Mouse (Mus musculus) limb, embryonic 15.5 days (tissue): Measurements from ENCODE around the gene Trpm5. TPM values are rescaled to one million over a fixed set of nuclear protein-coding genes. Genes with fewer than 3 reads are reported as not detected.

ENCODE experiments used
- ATAC-seq: fragments of 200-750 bp; cut with Nextera tagmentation; 2 replicates; pipeline ENCODE4 v1.8.0; 2017; ENCODE audit warnings: low read depth, moderate TSS enrichment; ENCODE audit not compliant: insufficient number of reproducible peaks, low FRiP score, low TSS enrichment
- H3K27ac ChIP-seq: fragments of 300-500 bp; sonication (generic); 2 replicates; pipeline ENCODE4 v1.5.1; 2015; ENCODE audit warnings: moderate library complexity, mild to moderate bottlenecking, inconsistent platforms
- H3K27me3 ChIP-seq: fragments of 300-500 bp; sonication (generic); 2 replicates; pipeline ENCODE4 v1.6.1; 2015; ENCODE audit warnings: inconsistent platforms
- H3K36me3 ChIP-seq: fragments of 300-500 bp; sonication (generic); 2 replicates; pipeline ENCODE4 v1.6.1; 2015; ENCODE audit warnings: inconsistent platforms
- H3K4me1 ChIP-seq: fragments of 300-500 bp; sonication (generic); 2 replicates; pipeline ENCODE4 v1.6.1; 2015; ENCODE audit warnings: inconsistent platforms
- H3K4me2 ChIP-seq: fragments of 300-500 bp; sonication (generic); 2 replicates; pipeline ENCODE4 v1.6.1; 2015; ENCODE audit warnings: mild to moderate bottlenecking, inconsistent platforms
- H3K4me3 ChIP-seq: fragments of 300-500 bp; sonication (generic); 2 replicates; pipeline ENCODE4 v1.5.1; 2015; ENCODE audit warnings: mild to moderate bottlenecking, inconsistent platforms
- H3K9ac ChIP-seq: fragments of 300-500 bp; sonication (generic); 2 replicates; pipeline ENCODE4 v1.6.1; 2015; ENCODE audit warnings: inconsistent platforms
- H3K9me3 ChIP-seq: fragments of 300-500 bp; sonication (generic); 2 replicates; pipeline ENCODE4 v1.6.1; 2016; ENCODE audit warnings: inconsistent platforms
- WGBS: fragments of 180-500 bp; shearing (Covaris S2); methylation state at CpG from one replicate; pipeline ENCODE4 v1.1.7; 2015; 5-methylcytosine and 5-hydroxymethylcytosine counted together
- polyA plus RNA-seq: library from polyadenylated mRNA; unstranded; fragments of >200 nt; fragmentation: Nextera tagmentation; extraction: Ambion mirVana; gene quantifications from 2 replicates; pipeline ENCODE4 v1.2.1, GENCODE M21; 2015

Gene Trpm5
- polyA plus RNA-seq, 1 experiment from 2014 or later, result 22.1 TPM

GRCm38 (mm10) chr7:143055499-143056186 lies 38.8 kb downstream of the Trpm5 start:
- Histone ChIP-seq H3K27me3 (no peaks in the 10 kb centered on the region), H3K27ac (peak overlapping the region; percentile 55; the same call in 1 of the 2 replicates), H3K9ac (no peak overlapping the region), H3K9me3 (no peaks in the 10 kb centered on the region), H3K4me1 (peaks cover 78% of the 10 kb centered on the region), H3K4me2 (peak overlapping the region; percentile 77), H3K4me3 (peak overlapping the region; percentile 83), H3K36me3 (peaks cover 22% of the 10 kb centered on the region)
- 68% methylated on average over 11 of the region's 11 CpGs for WGBS
- no peak for ATAC-seq

GRCm38 (mm10) chr7:143055001-143055400 lies 39.4 kb downstream of the Trpm5 start:
- Histone ChIP-seq H3K9me3 (no peaks in the 10 kb centered on the region), H3K9ac (peak overlapping the region; percentile 95), H3K27me3 (no peaks in the 10 kb centered on the region), H3K4me2 (peak overlapping the region; percentile 77), H3K4me1 (peaks cover 72% of the 10 kb centered on the region), H3K4me3 (peak overlapping the region; percentile 83), H3K36me3 (peaks cover 21% of the 10 kb centered on the region), H3K27ac (peak overlapping the region; percentile 55)
- WGBS, result 67% methylated on average over 3 of the region's 3 CpGs
- ATAC-seq, result no peak

- ATAC-seq, result no peak
- Histone ChIP-seq H3K4me3 (peak overlapping the region; percentile 83), H3K4me1 (peaks cover 69% of the 10 kb centered on the region), H3K4me2 (peak overlapping the region; percentile 77), H3K27me3 (no peaks in the 10 kb centered on the region), H3K9me3 (no peaks in the 10 kb centered on the region), H3K9ac (peak overlapping the region; percentile 95), H3K27ac (peak overlapping the region; percentile 55), H3K36me3 (peaks cover 21% of the 10 kb centered on the region)
- 30% methylated on average over 3 of the region's 3 CpGs for WGBS
These were observed 39.9 kb downstream of the Trpm5 start for GRCm38 (mm10) chr7:143054612-143054965.

- peak overlapping the region; percentile 83 for H3K4me3 ChIP-seq
- H3K36me3 ChIP-seq, result peaks cover 21% of the 10 kb centered on the region
- peaks cover 64% of the 10 kb centered on the region for H3K4me1 ChIP-seq
- H3K27me3 ChIP-seq, result no peaks in the 10 kb centered on the region
- ATAC-seq, result no peak
- no peaks in the 10 kb centered on the region for H3K9me3 ChIP-seq
- peak overlapping the region; percentile 95; the same call in 1 of the 2 replicates for H3K27ac ChIP-seq
- H3K4me2 ChIP-seq, result peak overlapping the region; percentile 77
- 21% methylated on average over 11 of the region's 11 CpGs for WGBS
- H3K9ac ChIP-seq, result peak overlapping the region; percentile 95
These were observed 40.4 kb downstream of the Trpm5 start for GRCm38 (mm10) chr7:143053961-143054611.

- Histone ChIP-seq H3K4me3 (peak overlapping the region; percentile 83), H3K27ac (peak overlapping the region; percentile 95), H3K9me3 (no peaks in the 10 kb centered on the region), H3K9ac (peak overlapping the region; percentile 95), H3K36me3 (peaks cover 21% of the 10 kb centered on the region), H3K4me1 (peaks cover 56% of the 10 kb centered on the region), H3K27me3 (no peaks in the 10 kb centered on the region), H3K4me2 (peak overlapping the region; percentile 77)
- ATAC-seq, result peak; percentile 72
- WGBS, result under 1% methylated on average over 46 of the region's 46 CpGs
These were observed 41.2 kb downstream of the Trpm5 start for GRCm38 (mm10) chr7:143053008-143053899.

GRCm38 (mm10) chr7:143052626-143053007 lies 41.8 kb downstream of the Trpm5 start, which contains the start of gene Cd81:
Gene Cd81, plus strand, starts transcription at chr7:143052739.
- Histone ChIP-seq H3K4me1 (peaks cover 50% of the 10 kb centered on the region), H3K27ac (peak within 1 kb of the TSS; percentile 95), H3K9me3 (no peaks in the 10 kb centered on the region), H3K36me3 (peaks cover 14% of the 10 kb centered on the region), H3K27me3 (no peaks in the 10 kb centered on the region), H3K4me2 (peak within 1 kb of the TSS; percentile 77), H3K4me3 (peak within 1 kb of the TSS; percentile 83), H3K9ac (peak within 1 kb of the TSS; percentile 95)
- ATAC-seq, result peak; percentile 62; the same call in 1 of the 2 replicates
- under 1% methylated on average over 33 of the region's 37 CpGs for WGBS

- peaks cover 37% of the 10 kb centered on the region for H3K4me1 ChIP-seq
- H3K27ac ChIP-seq, result no peak overlapping the region
- no peak for ATAC-seq
- WGBS, result 56% methylated on average over 2 of the region's 2 CpGs
- H3K4me2 ChIP-seq, result no peak overlapping the region
- no peak overlapping the region for H3K9ac ChIP-seq
- peaks cover 11% of the 10 kb centered on the region; the same call in 1 of the 2 replicates for H3K36me3 ChIP-seq
- no peak overlapping the region for H3K4me3 ChIP-seq
- no peaks in the 10 kb centered on the region for H3K9me3 ChIP-seq
- H3K27me3 ChIP-seq, result no peaks in the 10 kb centered on the region
These were observed 43.1 kb downstream of the Trpm5 start for GRCm38 (mm10) chr7:143051316-143051715.

- H3K4me1 ChIP-seq, result peaks cover 25% of the 10 kb centered on the region
- no peak for ATAC-seq
- no peaks in the 10 kb centered on the region for H3K9me3 ChIP-seq
- no peak overlapping the region for H3K27ac ChIP-seq
- H3K36me3 ChIP-seq, result 0 out of 2 replicates have a peak, but pooled peaks cover 4% of the 10 kb centered on the region
- no peak overlapping the region for H3K9ac ChIP-seq
- H3K27me3 ChIP-seq, result no peaks in the 10 kb centered on the region
- WGBS, result 88% methylated on average over 3 of the region's 3 CpGs
- no peak overlapping the region for H3K4me3 ChIP-seq
- H3K4me2 ChIP-seq, result no peak overlapping the region
These were observed 44.3 kb downstream of the Trpm5 start for GRCm38 (mm10) chr7:143049841-143050816.

- H3K9ac ChIP-seq, result no peak overlapping the region
- peaks cover 17% of the 10 kb centered on the region for H3K4me1 ChIP-seq
- H3K36me3 ChIP-seq, result no peaks in the 10 kb centered on the region
- H3K27me3 ChIP-seq, result no peaks in the 10 kb centered on the region
- whole genome bisulfite sequencing, result 67% methylated on average over 3 of the region's 3 CpGs
- ATAC-seq, result no peak
- no peak overlapping the region for H3K27ac ChIP-seq
- no peaks in the 10 kb centered on the region for H3K9me3 ChIP-seq
- H3K4me3 ChIP-seq, result no peak overlapping the region
- H3K4me2 ChIP-seq, result no peak overlapping the region
These were observed 45.1 kb downstream of the Trpm5 start for GRCm38 (mm10) chr7:143049331-143049730.

GRCm38 (mm10) chr7:143046358-143046757 lies 48.1 kb downstream of the Trpm5 start:
- Histone ChIP-seq H3K9ac (no peak overlapping the region), H3K27me3 (no peaks in the 10 kb centered on the region), H3K9me3 (no peaks in the 10 kb centered on the region), H3K4me2 (no peak overlapping the region), H3K27ac (no peak overlapping the region), H3K4me1 (peaks cover 11% of the 10 kb centered on the region; the same call in 1 of the 2 replicates), H3K4me3 (no peak overlapping the region), H3K36me3 (no peaks in the 10 kb centered on the region)
- 86% methylated on average over 7 of the region's 7 CpGs for WGBS
- no peak for ATAC-seq

- Histone ChIP-seq H3K36me3 (no peaks in the 10 kb centered on the region), H3K27me3 (no peaks in the 10 kb centered on the region), H3K9ac (no peak overlapping the region), H3K4me3 (no peak overlapping the region), H3K27ac (no peak overlapping the region), H3K4me1 (peaks cover 11% of the 10 kb centered on the region; the same call in 1 of the 2 replicates), H3K4me2 (no peak overlapping the region), H3K9me3 (no peaks in the 10 kb centered on the region)
- no peak for ATAC-seq
These were observed 49.6 kb downstream of the Trpm5 start for GRCm38 (mm10) chr7:143044826-143045206.
